Mouse (Mus musculus): ENCODE results near the gene Ager.
A peak's percentile ranks its signal among the peaks of the same experiment; 100 is the strongest.

Gene Ager

GRCm38 (mm10) chr17:34604511-34605237, 7.0 kb downstream of the Ager start:
- no peak for DNase-seq (ENCODE audit: low read depth, low spot score)

- peak; percentile 84 for DNase-seq (ENCODE audit: low read depth, low spot score)
Measured at GRCm38 (mm10) chr17:34605609-34606008, 7.9 kb downstream of the Ager start.

- DNase-seq (ENCODE audit: low read depth, low spot score): no peak
Measured at GRCm38 (mm10) chr17:34606186-34607039, 8.8 kb downstream of the Ager start.

GRCm38 (mm10) chr17:34607997-34608396, 10.3 kb downstream of the Ager start:
- DNase-seq (ENCODE audit: low read depth, low spot score): no peak

GRCm38 (mm10) chr17:34611050-34611449, 13.4 kb downstream of the Ager start:
- no peak for DNase-seq (ENCODE audit: low read depth, low spot score)

- DNase-seq (ENCODE audit: low read depth, low spot score): no peak
Measured at GRCm38 (mm10) chr17:34613054-34613645, 15.5 kb downstream of the Ager start.

GRCm38 (mm10) chr17:34613830-34614229, 16.2 kb downstream of the Ager start:
- DNase-seq (ENCODE audit: low read depth, low spot score): no peak

- no peak for DNase-seq (ENCODE audit: low read depth, low spot score)
Measured at GRCm38 (mm10) chr17:34615871-34616270, 18.2 kb downstream of the Ager start, which contains the start of gene Egfl8. Egfl8 (minus strand) TSS chr17:34615971.

GRCm38 (mm10) chr17:34618999-34619398, 21.3 kb downstream of the Ager start:
- DNase-seq (ENCODE audit: low read depth, low spot score): peak; percentile 59

- DNase-seq (ENCODE audit: low read depth, low spot score): no peak
Measured at GRCm38 (mm10) chr17:34621006-34621405, 23.3 kb downstream of the Ager start.

GRCm38 (mm10) chr17:34623161-34623560, 25.5 kb downstream of the Ager start:
- DNase-seq (ENCODE audit: low read depth, low spot score): no peak

- no peak for DNase-seq (ENCODE audit: low read depth, low spot score)
Measured at GRCm38 (mm10) chr17:34624981-34625380, 27.3 kb downstream of the Ager start.

GRCm38 (mm10) chr17:34626062-34626772, 28.6 kb downstream of the Ager start:
- no peak for DNase-seq (ENCODE audit: low read depth, low spot score)

- no peak for DNase-seq (ENCODE audit: low read depth, low spot score)
Measured at GRCm38 (mm10) chr17:34626773-34627092, 29.1 kb downstream of the Ager start.

- DNase-seq (ENCODE audit: low read depth, low spot score): peak; percentile 81
Measured at GRCm38 (mm10) chr17:34627093-34627942, 29.7 kb downstream of the Ager start.

GRCm38 (mm10) chr17:34627943-34628643, 30.4 kb downstream of the Ager start, which contains the start of gene Ppt2:
Ppt2 (minus strand) TSS chr17:34628510.
- DNase-seq (ENCODE audit: low read depth, low spot score): no peak

GRCm38 (mm10) chr17:34628644-34628967, 30.9 kb downstream of the Ager start:
- no peak for DNase-seq (ENCODE audit: low read depth, low spot score)

GRCm38 (mm10) chr17:34629221-34629751, 31.6 kb downstream of the Ager start, which contains the start of gene Prrt1:
Prrt1 (plus strand) TSS chr17:34629533.
- DNase-seq (ENCODE audit: low read depth, low spot score): no peak

GRCm38 (mm10) chr17:34629796-34630603, 32.3 kb downstream of the Ager start:
- no peak for DNase-seq (ENCODE audit: low read depth, low spot score)
